Mouse (Mus musculus) left cerebral cortex, adult 8-10 months (tissue): ENCODE data around the gene Pcbp1. TPM values are rescaled to one million over a fixed set of nuclear protein-coding genes. Genes with fewer than 3 reads are reported as not detected.
"Not testable (repeated sequence)": the region's sequence is repeated elsewhere in the genome, so short reads cannot be mapped to it uniquely, and the experiment has no call there.

Source experiments
- DNase-seq, 2 experiments: peaks; one replicate each; pipeline ENCODE4 v3.0.0; 2022; ENCODE audit warnings: low spot score in 2 of 2
- microRNA-seq, 2 experiments: library from miRNA; unstranded; fragments of <30 nt; microRNA quantifications; one replicate each; pipeline ENCODE4 v1.2.0; 2022
- total RNA-seq, 4 experiments: library from RNA; stranded (reverse); gene quantifications; 2 replicates each; pipeline ENCODE4 v1.2.4; 2022

Gene Pcbp1
- total RNA-seq, 4 experiments from 2014 or later = 179 to 184 (median 180) TPM

GRCm38 (mm10) chr6:86494767-86495166 lies 31.4 kb downstream of the Pcbp1 start:
- DNase-seq = no peak

- no peak for DNase-seq
Observed at GRCm38 (mm10) chr6:86493469-86494263, 32.5 kb downstream of the Pcbp1 start.

- DNase-seq = not testable (repeated sequence)
Observed at GRCm38 (mm10) chr6:86490413-86490812, 35.7 kb downstream of the Pcbp1 start.

- DNase-seq = no peak
Observed at GRCm38 (mm10) chr6:86489945-86490344, 36.2 kb downstream of the Pcbp1 start.

- no peak for DNase-seq
Observed at GRCm38 (mm10) chr6:86488149-86488485, 38.0 kb downstream of the Pcbp1 start.

- peak; percentile 52 to 58 for DNase-seq
Observed at GRCm38 (mm10) chr6:86487358-86488148, 38.6 kb downstream of the Pcbp1 start.

GRCm38 (mm10) chr6:86485943-86486640 lies 40.0 kb downstream of the Pcbp1 start:
- DNase-seq = no peak

- no peak for DNase-seq
Observed at GRCm38 (mm10) chr6:86481871-86482270, 44.2 kb downstream of the Pcbp1 start.

GRCm38 (mm10) chr6:86480189-86480831 lies 45.8 kb downstream of the Pcbp1 start:
- no peak for DNase-seq

GRCm38 (mm10) chr6:86479816-86480188 lies 46.3 kb downstream of the Pcbp1 start:
- no peak for DNase-seq

GRCm38 (mm10) chr6:86479311-86479710 lies 46.8 kb downstream of the Pcbp1 start:
- no peak for DNase-seq

GRCm38 (mm10) chr6:86476931-86477330 lies 49.2 kb downstream of the Pcbp1 start:
- no peak for DNase-seq

- no peak for DNase-seq
Observed at GRCm38 (mm10) chr6:86475462-86476167, 50.5 kb downstream of the Pcbp1 start.

GRCm38 (mm10) chr6:86474646-86475181 lies 51.4 kb downstream of the Pcbp1 start:
- DNase-seq = no peak

Small RNA genes lying within 50 kb of the gene (microRNA-seq; reads per million reads assigned to microRNA genes)
- gene Gm22184 = 0 reads per million in 2 experiments

Other genes with a start within 250 kb of the Pcbp1 start
- gene Fam136a, start 160.7 kb downstream of the Pcbp1 start, total RNA-seq = 10 to 100 TPM; 22.6 to 27.0 (median 23.1) TPM
- gene Snrpg, start 155.0 kb downstream of the Pcbp1 start, total RNA-seq = 10 to 100 TPM; 47.4 to 75.1 (median 61.7) TPM
- gene Pcyox1, start 129.2 kb downstream of the Pcbp1 start, total RNA-seq = 100 to 1,000 TPM; 115 to 118 (median 116) TPM
- gene Tia1, start 122.1 kb downstream of the Pcbp1 start, total RNA-seq = 100 to 1,000 TPM in 2 of 4 experiments, 10 to 100 TPM in 2; 91.0 to 107 (median 99.9) TPM
- 1 to 10 TPM in 1 of 4 experiments, under 1 TPM in 1, not detected in 2; 0.84 to 3.2 TPM for gene Gm44790, start 99.7 kb downstream of the Pcbp1 start, total RNA-seq
- gene C87436, start 87.9 kb downstream of the Pcbp1 start, total RNA-seq = 10 to 100 TPM; 19.3 to 25.6 (median 22.3) TPM
- 1 to 10 TPM; 1.5 to 2.1 (median 2.0) TPM for gene Asprv1, start 101.8 kb upstream of the Pcbp1 start, total RNA-seq
- 10 to 100 TPM; 22.3 to 27.9 (median 24.0) TPM for gene Mxd1, start 142.8 kb upstream of the Pcbp1 start, total RNA-seq
- 10 to 100 TPM; 48.0 to 60.8 (median 55.4) TPM for gene Snrnp27, start 158.2 kb upstream of the Pcbp1 start, total RNA-seq
- gene Gmcl1, start 207.1 kb upstream of the Pcbp1 start, total RNA-seq = 10 to 100 TPM; 30.3 to 34.8 (median 31.3) TPM